Mouse (Mus musculus): ENCODE measurements around the gene March1.

Gene March1

DNA sequence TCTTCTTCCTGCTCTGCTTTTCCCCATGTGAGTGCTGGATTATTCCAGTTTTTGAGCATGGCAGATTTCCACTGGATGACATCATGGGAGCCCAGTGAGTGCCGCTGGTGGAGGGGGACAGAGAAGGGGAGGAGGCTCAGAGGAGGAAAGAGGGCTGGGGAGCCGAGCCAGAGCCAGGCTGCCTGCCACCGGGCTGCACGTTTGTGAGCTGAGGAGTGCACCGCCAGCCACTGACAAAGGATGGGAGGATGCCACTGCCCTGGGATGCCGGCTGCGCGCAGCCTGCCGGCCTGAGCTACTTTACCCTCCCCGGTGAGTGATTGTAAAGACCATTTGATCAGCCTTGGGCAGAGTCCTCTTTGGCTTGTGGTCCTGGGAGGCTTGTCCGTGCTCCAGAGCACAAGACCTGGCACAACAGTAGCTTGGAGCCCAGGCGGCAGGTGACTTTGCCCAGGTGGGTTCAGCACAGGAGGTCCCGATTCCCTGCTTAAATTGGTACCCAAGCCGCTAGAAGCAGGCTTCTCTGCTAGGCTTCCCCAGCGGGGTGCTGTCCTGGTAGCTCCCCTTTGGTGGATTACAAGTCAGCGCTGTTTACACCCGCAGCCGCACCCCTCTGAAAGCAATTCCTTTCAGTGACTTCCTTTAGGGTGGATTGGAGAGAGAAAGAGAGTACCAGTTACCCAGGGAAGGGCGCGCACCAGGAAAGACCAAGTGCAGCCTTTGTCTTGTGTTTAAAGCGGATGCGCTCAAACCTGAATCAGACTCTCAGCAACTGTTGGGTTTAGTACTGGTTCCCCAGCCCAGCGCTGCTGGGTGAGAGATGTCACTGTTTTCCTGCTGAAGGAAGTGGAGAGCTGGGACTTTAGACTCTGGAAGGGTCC, at the start of gene March1:
TSS of gene March1 (plus strand) at position 30 of the 881 bp plus-strand sequence.
- DNase-seq (ENCODE audit: low read depth), result no peak

DNA sequence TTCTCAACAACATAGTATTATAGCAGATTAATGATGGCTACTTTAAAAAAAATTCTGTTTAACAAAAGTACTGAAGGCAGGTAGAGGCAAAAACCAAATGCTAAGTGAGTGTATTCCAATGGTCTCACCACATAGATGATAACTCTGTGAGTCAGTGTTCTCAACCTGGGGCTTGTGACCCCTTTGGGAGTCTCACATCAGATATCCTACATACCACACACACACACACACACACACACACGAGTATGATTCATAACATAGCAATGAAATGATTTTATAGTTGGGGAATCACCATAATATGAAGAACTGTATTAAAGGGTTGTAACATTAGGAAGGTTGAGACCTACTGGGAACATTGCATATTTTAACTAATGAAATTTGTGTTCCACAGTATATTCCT, 30.8 kb upstream of the March1 start:
- DNase-seq (ENCODE audit: low read depth), result no peak

DNA sequence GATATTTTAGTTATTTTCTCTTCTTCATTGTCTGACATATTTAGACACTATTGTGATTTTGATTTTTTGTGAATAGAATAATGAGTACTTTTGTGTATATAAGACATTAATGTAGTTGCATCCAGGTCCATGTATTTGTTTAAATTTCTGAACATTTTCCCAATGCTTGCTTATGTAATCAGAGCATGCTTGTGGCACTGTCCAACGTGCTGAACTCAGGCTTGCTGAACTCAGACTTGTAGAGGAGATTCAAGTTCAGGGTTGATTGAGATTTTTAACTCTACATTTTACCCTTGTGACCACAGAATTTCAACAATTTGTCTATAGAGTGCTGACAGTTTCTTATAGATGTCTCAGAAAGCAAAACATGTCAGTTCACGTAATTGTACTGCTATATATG, 14.5 kb upstream of the March1 start:
- DNase-seq (ENCODE audit: low read depth), result no peak

DNA sequence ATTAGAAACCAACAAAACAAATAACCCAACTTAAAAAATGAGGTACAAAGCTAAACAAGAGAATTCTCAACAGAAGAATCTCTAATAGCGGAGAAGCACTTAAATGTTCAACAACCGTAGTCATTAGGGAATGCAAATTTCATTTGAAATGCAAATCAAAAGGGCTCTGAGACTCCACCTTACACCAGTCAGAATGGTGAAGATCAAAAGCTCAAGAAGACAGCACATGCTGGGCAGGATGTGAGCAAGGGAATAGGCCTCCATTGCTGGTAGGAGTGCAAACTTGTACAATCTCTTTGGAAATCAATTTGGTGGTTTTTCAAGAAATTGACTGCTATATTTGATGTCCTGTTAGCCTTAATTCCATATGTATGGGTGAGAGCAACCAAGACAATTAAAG, 8.2 kb upstream of the March1 start:
- no peak for DNase-seq (ENCODE audit: low read depth)

DNA sequence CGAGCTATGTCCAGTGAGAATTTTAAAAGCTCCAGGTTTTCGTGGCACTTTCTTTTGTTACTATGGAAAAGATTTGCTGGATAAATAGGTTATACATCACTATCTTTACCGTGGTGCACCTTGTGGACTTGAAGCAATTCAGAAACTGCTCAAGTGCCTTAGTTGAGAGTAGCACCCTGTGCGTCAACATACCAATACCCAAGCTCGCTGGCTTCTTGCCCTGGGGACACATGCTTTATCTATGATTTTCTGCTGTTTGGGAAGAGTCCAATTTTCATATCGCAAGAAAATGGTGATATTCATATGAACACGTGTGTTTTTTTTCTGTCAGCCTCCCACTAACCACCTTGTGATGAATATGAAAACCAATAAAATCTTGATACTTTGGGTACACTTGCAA, 1.3 kb downstream of the March1 start:
- no peak for DNase-seq (ENCODE audit: low read depth)

DNA sequence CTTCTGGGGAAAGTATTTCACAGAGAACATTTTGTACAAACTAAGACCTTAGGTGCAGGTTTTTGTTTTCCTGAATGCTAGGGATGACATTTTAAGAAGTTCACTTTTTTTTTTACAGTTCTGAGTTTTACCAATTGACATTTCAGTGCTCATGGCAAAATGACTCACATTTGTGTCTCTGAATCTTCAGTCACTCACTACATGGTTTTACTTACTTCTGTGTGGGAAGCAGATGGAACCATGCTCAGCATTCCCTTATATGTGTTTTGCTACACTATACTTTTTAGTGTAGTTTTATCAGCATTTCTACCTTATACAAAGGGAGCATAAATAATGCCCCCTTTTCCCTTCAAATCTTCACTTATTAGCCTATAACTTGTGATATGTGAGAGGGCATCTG, 27.2 kb downstream of the March1 start:
- DNase-seq (ENCODE audit: low read depth), result no peak

DNA sequence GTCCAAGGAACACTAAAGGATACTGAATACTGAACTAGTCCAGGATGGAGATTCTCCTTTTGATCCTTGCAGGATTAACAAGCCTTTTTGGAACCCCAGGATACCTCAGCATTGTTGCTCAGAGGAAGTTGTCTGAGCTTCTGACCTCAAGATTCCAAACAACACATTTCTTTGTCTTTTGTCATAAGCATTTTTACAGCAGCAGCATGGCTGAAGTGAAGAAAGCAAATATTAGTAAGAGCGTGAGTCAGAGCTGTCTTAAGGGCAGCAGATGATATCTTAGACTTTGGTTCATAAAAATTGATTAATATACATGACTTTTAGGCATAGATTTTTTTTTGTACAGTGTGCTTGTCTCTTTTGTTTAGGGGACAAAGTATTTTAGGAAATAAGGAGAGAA, 27.8 kb downstream of the March1 start:
- no peak for DNase-seq (ENCODE audit: low read depth)

DNA sequence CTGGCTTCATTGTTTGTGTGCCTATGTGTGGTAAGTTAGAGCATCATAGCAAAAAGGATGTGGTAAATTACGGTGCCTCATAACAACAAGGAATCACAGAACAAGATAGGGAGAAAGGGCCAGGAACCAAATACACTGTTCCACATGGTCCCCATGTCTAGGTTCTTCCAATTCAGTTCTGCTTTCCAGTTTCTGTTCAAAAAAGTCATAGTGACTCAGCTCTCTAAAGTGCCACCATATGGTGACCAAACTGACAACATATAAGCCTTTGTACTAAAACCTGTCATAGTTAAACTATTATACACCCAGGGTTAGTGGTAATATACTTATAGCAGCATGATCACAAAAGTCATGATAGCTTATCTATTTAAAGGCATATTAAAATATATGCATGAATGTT, 28.2 kb downstream of the March1 start:
- DNase-seq (ENCODE audit: low read depth), result no peak

DNA sequence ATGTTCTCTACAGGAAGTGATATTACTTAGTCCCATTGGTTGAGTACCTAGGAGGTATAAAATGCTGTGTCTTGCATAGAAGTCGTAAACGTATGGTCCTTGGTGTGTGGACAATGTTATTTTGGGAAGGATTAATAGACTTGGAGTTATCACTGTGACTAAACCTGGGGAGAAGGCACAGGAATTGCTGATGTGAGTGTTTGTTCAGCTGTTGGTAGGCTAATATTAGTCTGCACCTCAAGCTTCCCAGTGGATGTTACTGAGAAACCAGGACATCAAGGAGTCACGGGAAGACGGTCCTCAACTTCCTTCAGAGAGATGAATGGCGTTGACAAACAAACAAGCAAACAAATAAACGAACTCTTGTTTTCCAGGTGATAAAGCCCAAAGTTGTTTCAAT, 38.2 kb downstream of the March1 start:
- DNase-seq (ENCODE audit: low read depth), result no peak

DNA sequence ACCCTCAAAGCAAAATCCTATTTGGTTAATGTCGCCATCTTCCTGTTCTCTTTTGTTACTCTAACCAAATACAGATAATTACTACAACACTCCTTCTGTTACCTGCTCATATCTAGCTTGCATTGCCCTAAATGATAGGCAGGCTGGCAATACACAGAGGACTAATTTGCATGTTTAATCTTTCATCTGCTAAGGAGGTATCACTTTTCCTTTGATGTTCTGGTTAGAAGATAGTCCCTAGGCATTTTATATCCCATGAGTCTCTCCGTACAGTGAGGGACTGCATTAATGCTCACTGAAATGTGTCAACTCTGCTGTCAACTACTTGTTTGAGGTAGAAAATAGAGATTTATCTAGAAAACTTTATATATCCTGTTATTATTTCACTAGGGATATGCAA, 44.2 kb downstream of the March1 start:
- DNase-seq (ENCODE audit: low read depth), result no peak

DNA sequence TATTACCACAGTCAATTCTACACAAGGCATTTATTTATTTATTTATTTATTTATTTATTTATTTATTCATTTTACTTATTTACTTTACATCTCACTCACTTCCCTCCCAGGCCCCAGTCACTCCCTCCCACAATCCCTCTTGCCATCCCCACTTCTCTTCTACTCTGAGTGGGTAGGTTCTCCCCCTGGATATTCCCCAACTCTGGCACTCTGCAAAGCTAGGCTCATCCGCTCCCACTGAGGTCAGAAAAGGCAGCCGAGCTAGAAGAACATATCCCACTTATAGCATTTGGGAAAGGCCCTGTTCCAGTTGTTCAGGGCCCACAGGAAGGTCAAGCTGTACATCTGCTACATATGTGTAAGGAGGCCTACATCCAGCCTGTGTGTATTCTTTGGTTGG, 48.1 kb downstream of the March1 start:
- DNase-seq (ENCODE audit: low read depth), result no peak

DNA sequence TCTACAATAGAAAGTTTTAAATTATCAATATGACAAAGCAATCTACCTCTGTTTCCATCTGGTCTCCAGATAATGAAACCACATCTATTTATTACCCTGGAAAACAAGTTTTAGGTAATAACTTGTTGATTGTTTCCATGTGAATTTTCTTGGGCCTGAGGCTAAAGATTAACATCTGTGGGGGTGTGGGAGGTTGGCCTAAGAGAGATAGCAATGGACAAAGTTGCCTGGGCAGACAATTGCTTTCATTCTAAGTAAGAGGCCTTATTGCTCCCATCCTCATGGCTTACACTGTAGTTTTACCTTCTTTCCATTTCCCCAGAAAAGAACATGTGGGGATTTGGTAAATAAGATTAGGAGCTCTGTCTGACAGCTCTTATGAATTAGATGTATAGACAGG, 125.4 kb downstream of the March1 start:
- no peak for DNase-seq (ENCODE audit: low read depth)

DNA sequence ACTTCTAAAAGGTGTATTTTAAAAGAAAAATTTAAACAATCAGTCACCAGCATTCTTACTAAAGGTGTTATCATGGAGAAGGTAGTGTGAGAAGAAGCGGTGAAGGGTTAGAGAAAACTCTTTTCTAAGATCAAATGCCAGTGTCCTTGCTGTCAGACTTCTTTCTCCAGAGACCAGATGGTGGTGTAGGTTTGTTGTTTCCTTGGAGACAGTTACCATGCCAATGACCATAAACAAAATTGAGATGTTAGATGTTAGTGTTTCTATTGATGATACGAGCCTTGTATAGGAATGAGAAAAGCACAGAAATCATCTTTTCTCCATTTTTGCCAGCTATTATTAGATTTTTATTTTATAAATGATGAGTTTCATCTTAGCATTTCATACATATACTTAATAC, 158.1 kb downstream of the March1 start:
- DNase-seq (ENCODE audit: low read depth), result no peak

DNA sequence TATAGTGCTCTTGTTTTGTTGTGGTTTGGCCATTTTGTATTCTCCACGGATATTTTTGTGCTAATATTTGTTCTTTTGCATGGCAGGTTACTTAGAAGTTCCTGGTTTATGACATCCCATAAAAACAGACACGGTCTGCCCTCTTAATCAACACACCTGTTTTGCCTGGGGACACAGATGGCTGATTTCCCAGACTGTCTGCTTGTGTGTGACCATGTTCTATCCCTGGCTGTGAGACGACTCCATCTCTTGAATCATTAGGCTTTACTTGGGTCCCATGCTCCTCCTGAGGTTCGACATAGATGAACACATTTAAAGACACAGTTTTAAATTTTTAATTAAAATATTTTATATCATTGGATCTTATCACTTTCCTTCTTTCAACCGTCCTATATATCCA, 163.5 kb downstream of the March1 start:
- no peak for DNase-seq (ENCODE audit: low read depth)

DNA sequence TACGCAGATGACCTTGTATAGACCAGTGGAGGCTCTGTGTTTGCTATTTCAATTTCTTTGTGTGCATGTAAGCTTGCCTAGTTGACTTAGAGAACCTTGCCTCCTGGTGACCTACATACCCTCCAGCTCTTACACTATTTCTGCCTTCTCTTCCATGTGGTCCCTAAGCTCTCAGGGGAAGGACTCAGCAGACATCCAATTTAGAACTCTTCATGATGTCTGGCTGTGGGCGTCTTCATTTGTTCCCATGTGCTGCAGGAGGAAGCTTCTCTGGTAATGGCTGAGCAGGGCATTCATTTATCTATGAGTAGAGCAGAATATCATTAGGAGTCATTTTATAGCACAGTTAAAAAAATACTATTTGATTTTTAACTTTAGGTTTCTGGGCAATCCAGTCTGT, 195.3 kb downstream of the March1 start:
- no peak for DNase-seq (ENCODE audit: low read depth)

DNA sequence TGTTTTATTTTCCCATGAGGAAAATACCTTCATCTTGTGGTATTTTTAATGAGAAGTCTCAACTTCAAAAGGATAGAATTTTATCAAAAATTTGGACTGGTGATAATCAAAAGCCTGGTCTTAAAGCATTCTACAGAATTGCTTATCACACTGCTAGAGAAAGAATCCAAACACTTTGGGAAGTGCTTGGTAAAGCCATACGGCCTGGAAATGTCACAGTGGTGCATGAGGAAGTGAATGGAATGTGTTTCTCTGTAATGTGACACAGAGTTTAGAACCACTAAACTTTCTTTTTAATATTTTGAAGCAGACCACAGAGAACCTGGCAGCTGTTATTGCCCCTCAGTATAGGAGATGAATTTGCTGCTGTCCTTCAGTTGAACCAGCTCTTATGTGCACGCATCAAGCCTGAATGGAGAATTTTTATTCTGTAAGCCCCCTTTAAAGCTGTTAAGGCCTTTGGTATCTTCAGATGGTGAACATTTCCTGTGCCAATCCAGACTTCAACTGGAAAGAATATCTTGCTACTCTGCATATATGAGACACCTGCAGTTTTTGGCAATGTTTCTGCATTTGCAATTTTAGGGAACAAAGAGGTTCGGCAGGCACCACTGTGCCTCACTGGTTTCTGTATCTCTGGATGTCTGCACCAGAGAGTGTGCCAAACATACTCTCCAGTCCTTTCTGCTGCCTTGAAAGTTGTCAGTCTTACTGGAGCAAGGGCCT, 304.8 kb downstream of the March1 start:
- no peak for DNase-seq (ENCODE audit: low read depth)

DNA sequence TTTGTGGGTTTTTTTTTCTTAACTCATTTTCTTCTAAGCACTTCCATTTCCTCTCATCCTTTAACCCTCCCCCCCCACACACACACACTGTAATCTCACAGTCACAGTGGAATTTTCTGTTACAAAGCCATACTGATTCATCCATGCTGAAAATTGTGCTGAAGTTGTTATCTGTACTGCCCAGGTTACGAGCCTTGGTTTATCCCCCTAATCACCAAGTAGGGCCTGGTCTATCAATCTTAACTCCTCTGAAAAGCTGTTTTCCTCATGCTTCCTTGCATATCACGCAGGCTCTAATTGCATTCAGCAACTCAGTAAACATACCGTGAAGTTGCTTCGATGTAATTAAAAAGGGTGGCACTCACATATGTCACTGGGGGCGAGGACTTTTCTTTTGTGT, 339.2 kb downstream of the March1 start:
- DNase-seq (ENCODE audit: low read depth), result no peak

DNA sequence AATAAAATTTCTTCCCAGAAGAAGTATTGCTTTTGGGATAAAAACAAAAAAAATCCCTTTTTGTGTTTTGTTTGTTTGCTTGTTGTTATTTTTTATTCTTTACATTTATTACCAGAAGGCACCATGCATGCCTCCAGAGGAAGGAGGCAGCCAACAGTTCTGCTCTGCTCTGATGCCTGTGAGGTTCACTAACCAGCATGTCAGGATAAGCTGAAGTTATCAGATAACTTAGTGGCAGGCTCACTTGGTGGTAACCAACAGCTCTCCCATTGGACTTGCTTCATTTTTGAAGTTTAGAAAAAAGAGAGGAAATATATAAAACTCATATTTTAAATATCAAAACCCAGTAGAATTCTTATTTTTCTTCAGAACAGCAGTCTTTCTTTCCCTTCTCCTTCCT, 339.8 kb downstream of the March1 start:
- DNase-seq (ENCODE audit: low read depth), result no peak

DNA sequence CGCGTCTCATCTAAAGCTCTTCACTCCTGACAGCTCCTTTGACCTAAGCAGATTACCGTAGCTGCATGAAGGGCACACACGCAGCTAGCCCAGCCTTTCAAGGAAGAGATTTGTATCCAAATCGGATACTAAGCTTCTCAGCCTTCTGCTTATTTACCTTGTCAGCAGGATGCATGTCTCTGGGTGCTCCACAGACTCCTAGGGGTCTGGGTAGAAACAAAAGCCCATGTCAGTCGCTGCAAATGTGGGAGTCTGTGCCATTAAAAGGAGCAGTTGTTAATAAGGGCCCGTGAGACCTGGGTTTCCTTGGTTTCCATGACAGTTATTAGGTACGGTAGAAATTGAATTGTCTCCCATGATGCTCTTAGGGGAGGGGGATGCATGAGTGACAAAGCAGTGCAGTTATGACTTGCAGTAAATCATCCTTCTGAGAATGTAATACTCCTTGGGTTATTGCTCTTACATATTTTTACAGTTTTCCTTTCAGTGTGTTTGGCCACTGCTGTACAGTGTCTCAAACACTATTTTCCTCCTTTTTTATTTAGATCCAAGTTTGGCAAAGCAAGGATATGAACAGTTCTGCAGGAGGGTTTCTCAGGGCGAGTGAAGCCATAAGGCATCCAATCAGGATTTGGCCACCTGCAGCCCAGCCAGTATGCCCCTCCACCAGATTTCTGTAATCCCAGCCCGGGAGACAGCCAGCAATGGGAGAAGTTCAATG, 349.0 kb downstream of the March1 start:
- DNase-seq (ENCODE audit: low read depth), result no peak

DNA sequence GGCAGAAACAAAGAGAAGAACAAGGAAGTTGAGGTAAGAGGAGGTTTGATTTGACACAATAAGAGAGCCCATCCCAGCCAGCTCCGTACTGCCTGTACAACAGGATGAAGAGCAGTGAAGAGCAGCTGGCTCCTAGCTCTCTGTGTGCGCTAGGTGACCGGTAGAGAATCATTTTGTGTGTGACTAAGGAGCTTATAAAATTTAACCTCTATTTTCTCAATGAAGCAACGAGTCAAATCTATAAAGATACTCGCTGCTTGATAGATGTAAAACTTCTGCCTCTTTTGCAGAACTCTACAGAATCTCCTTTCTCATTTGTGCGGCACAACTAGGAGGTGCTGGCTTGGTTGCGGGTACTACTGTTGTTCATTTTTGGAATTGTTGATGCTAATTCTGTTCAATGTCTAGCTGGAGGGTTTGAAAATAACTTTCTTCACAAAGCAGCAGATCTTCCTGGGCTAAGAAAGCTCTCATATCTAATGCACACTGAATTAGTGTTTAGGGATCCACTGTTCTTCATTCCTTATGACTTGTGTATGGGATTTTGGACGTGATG, 349.6 kb downstream of the March1 start:
- no peak for DNase-seq (ENCODE audit: low read depth)

DNA sequence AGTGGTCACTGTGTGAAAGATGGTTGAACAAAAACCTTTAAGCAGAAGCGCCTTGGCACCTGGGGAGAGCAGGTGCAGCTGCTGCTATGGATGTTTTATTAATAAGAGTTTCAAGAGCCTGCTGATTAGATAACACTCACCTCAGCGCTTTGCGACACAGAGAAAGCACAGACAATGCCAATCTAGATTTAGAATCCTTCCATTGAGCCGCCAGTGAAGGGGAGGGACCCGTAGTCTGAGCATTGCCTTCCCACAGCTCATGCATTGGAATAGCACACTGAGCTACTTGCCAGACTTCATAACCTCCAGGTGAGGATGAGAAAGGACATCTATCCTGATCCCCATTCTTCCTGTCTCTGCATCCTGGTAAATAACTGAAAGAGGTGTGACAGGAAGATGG, 359.2 kb downstream of the March1 start:
- no peak for DNase-seq (ENCODE audit: low read depth)

DNA sequence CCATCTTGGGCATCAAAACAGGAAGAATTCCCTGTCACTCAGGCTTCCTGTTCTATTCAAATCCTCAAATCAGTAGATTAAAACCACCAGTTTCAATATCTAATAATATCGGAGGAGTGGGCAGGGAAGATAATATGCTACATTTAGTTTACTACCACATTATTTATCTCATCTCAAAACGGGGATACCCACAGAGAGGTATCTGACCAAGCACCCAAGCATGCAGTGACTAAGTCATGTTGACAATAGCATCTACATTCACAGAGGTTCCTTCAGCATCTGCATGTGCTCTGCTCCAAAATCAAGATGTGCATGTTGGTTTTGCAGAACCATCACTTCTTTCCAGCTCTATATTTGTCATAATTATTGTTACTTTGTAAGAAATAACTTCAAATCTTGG, 364.3 kb downstream of the March1 start:
- no peak for DNase-seq (ENCODE audit: low read depth)

DNA sequence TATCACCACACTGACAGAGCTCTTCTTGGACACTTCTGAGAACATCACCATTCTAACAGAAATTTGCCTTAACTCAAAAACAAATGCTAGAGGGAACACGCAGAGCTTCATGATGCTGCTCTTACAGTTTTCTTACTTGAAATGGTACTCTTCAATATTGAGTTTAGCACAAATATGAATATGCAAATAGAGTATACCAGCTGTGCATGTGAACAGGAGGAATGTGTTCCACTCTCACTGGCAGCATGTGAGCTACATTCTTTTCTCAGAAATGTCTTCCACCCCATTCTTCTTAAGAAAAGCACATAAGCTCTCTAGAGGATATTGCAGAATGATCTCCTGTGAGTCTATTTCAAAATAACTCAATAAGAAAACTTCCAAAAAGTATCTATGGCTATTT, 370.0 kb downstream of the March1 start:
- no peak for DNase-seq (ENCODE audit: low read depth)

All from induced T-regulatory cell, adult 2 months (primary cell).